Mouse (Mus musculus): Measurements from ENCODE around the gene Tm9sf2. TPM values are rescaled to one million over a fixed set of nuclear protein-coding genes. Genes with fewer than 3 reads are reported as not detected.
"Not testable (repeated sequence)": the region's sequence is repeated elsewhere in the genome, so short reads cannot be mapped to it uniquely, and the experiment has no call there.

The Tm9sf2 gene
- total and polyA plus RNA-seq, 2 experiments: 132 to 157 TPM

DNA sequence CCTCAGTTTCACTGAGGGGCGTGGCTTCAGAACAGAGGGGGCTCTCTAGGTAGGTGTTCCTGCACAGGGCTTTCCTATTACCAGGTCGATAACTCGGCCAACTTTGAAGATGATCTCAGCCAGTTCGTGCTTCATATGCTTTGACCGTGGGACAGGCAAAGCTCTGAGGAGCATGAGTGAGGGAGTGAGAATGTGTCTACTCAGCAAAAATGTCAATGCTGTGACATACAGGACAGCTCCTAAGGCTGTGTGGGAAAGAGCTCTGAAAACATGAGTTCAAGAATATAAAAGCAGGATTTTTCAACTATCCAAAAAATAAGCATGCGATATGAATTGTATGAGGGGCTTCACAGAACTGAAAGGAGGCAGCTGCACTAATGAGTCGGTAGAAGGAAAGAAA, 23.3 kb upstream of the Tm9sf2 start:
- 82% methylated on average over 7 of the region's 7 CpGs for WGBS
- H3K27ac ChIP-seq (replicated peaks; ENCODE audit: insufficient read depth, low read depth, low read length): no peak overlapping the region
- DNase-seq (ENCODE audit: extremely low read depth, low read depth, low spot score): no peak
- TF ChIP-seq CTCF (IDR thresholded peaks at IDR 0.05; ENCODE audit: low read depth, low read length): no peak
- TF ChIP-seq POLR2A (IDR thresholded peaks at IDR 0.05; ENCODE audit: extremely low read depth, insufficient read depth, low read length): no peak
- H3K79me2 ChIP-seq (ENCODE audit: control insufficient read depth, insufficient read depth, low read length): no peaks in the 10 kb centered on the region
- H3K9ac ChIP-seq (ENCODE audit: low read depth, low read length): no peak overlapping the region
- no peaks in the 10 kb centered on the region for H3K27me3 ChIP-seq (ENCODE audit: control insufficient read depth, insufficient read depth, low read length)
- no peaks in the 10 kb centered on the region for H3K36me3 ChIP-seq (ENCODE audit: control insufficient read depth, insufficient read depth, low read length)
- H3K4me1 ChIP-seq (ENCODE audit: control insufficient read depth, insufficient read depth, low read length): no peaks in the 10 kb centered on the region; the same call in none of the 2 replicates
- no peak overlapping the region for H3K4me3 ChIP-seq (ENCODE audit: insufficient read depth, low read depth, low read length)

DNA sequence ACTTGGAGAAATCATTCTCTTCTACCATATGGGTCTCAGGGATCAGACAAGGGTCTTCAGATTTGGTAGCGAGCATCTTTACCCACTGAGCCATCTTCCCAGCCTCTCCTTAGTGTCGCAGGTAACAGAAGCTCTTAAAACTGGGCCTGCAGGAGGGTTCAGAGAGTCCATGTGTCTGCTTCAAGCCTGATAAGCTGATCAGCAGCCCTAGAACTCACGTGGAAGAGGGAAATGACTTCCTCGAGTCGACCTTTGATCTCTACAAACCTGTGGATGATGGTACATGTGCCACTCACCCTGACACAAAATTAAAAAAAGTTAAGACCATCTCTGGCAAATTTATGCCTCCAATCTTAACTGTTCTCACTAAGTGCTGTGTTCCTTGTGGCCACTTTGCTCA, 18.9 kb upstream of the Tm9sf2 start:
- no peak for DNase-seq (ENCODE audit: extremely low read depth, low read depth, low spot score)
- Histone ChIP-seq H3K4me3 (ENCODE audit: insufficient read depth, low read depth, low read length) (no peak overlapping the region), H3K27me3 (ENCODE audit: control insufficient read depth, insufficient read depth, low read length) (no peaks in the 10 kb centered on the region), H3K9ac (ENCODE audit: low read depth, low read length) (no peak overlapping the region), H3K36me3 (ENCODE audit: control insufficient read depth, insufficient read depth, low read length) (no peaks in the 10 kb centered on the region), H3K4me1 (ENCODE audit: control insufficient read depth, insufficient read depth, low read length) (no peaks in the 10 kb centered on the region; the same call in 1 of the 2 replicates), H3K27ac (replicated peaks; ENCODE audit: insufficient read depth, low read depth, low read length) (no peak overlapping the region), H3K79me2 (ENCODE audit: control insufficient read depth, insufficient read depth, low read length) (no peaks in the 10 kb centered on the region)
- 76% methylated on average over 5 of the region's 5 CpGs for WGBS
- TF ChIP-seq POLR2A (IDR thresholded peaks at IDR 0.05; ENCODE audit: extremely low read depth, insufficient read depth, low read length): no peak
- TF ChIP-seq CTCF (IDR thresholded peaks at IDR 0.05; ENCODE audit: low read depth, low read length): no peak

DNA sequence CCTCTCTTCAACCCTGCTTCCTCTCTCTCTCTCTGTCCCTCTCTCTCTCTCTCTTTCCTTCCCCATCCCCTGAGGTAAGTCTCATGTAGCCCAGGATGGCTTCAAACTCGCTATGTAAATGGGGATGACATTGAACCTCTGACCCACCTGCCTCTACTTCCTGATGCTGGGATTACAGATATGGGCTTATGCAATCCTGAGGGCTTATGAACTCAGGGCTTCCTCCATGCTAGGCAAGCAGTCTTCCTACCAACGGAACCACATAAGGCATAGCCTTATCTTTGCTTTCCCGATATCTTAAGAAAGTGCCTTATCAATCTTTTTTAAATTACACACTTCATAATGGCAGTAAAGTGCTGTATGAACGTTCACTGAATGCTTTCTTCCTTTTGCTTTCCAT, 14.5 kb upstream of the Tm9sf2 start:
- 66% methylated on average over 4 of the region's 4 CpGs for WGBS
- no peak for DNase-seq (ENCODE audit: extremely low read depth, low read depth, low spot score)
- Histone ChIP-seq H3K4me1 (ENCODE audit: control insufficient read depth, insufficient read depth, low read length) (no peaks in the 10 kb centered on the region), H3K27ac (replicated peaks; ENCODE audit: insufficient read depth, low read depth, low read length) (no peak overlapping the region), H3K27me3 (ENCODE audit: control insufficient read depth, insufficient read depth, low read length) (no peaks in the 10 kb centered on the region), H3K4me3 (ENCODE audit: insufficient read depth, low read depth, low read length) (no peak overlapping the region), H3K36me3 (ENCODE audit: control insufficient read depth, insufficient read depth, low read length) (no peaks in the 10 kb centered on the region), H3K79me2 (ENCODE audit: control insufficient read depth, insufficient read depth, low read length) (no peaks in the 10 kb centered on the region), H3K9ac (ENCODE audit: low read depth, low read length) (no peak overlapping the region)
- TF ChIP-seq CTCF (IDR thresholded peaks at IDR 0.05; ENCODE audit: low read depth, low read length) (no peak), POLR2A (IDR thresholded peaks at IDR 0.05; ENCODE audit: extremely low read depth, insufficient read depth, low read length) (no peak)

DNA sequence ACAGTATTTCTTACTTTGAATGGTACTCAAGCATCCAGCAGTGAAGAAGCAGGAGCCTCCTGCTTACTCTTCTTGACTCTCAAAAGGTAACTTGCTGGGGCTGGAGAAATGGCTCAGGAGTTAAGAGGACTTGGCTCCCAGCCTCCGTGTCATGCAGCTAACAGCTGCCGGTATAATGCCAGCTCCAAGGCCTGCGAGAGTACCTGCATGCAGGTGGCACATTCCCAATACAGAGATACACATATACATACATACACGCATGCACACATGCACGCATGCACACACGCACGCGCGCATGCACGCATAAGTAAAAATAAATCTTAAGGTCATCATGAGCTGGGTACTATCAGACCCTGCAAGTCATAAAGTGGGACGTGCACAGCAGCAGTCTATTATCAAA, 10.5 kb upstream of the Tm9sf2 start:
- no peak for DNase-seq (ENCODE audit: extremely low read depth, low read depth, low spot score)
- no peak overlapping the region for H3K27ac ChIP-seq (replicated peaks; ENCODE audit: insufficient read depth, low read depth, low read length)
- H3K79me2 ChIP-seq (ENCODE audit: control insufficient read depth, insufficient read depth, low read length): no peaks in the 10 kb centered on the region
- no peak for TF ChIP-seq POLR2A (IDR thresholded peaks at IDR 0.05; ENCODE audit: extremely low read depth, insufficient read depth, low read length)
- no peak for TF ChIP-seq CTCF (IDR thresholded peaks at IDR 0.05; ENCODE audit: low read depth, low read length)
- H3K4me1 ChIP-seq (ENCODE audit: control insufficient read depth, insufficient read depth, low read length): no peaks in the 10 kb centered on the region
- 97% methylated on average over 11 of the region's 11 CpGs for WGBS
- no peak overlapping the region for H3K4me3 ChIP-seq (ENCODE audit: insufficient read depth, low read depth, low read length)
- H3K9ac ChIP-seq (ENCODE audit: low read depth, low read length): no peak overlapping the region
- H3K36me3 ChIP-seq (ENCODE audit: control insufficient read depth, insufficient read depth, low read length): no peaks in the 10 kb centered on the region
- H3K27me3 ChIP-seq (ENCODE audit: control insufficient read depth, insufficient read depth, low read length): no peaks in the 10 kb centered on the region

DNA sequence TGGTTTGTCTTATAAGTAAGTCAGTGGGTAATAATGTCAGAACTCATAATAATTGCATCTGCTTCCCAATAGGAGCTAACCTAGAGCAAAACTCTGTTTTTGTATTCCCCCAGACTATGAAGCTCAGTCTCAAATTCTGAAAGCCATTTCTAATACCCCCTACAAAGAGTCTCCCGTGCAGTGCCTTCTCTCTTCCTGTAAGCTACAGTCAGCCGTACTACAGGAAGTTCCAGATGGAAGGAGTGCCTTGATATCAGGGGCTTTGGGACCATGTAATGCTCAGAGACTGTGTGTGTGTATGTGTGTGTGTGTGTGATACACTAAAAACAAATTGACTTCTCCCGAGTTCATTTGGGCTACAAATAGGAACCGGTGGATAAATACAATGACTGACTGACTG, 7.3 kb upstream of the Tm9sf2 start:
- no peaks in the 10 kb centered on the region for H3K36me3 ChIP-seq (ENCODE audit: control insufficient read depth, insufficient read depth, low read length)
- H3K79me2 ChIP-seq (ENCODE audit: control insufficient read depth, insufficient read depth, low read length): no peaks in the 10 kb centered on the region
- 81% methylated on average over 4 of the region's 4 CpGs for WGBS
- H3K27me3 ChIP-seq (ENCODE audit: control insufficient read depth, insufficient read depth, low read length): no peaks in the 10 kb centered on the region
- no peak overlapping the region for H3K4me3 ChIP-seq (ENCODE audit: insufficient read depth, low read depth, low read length)
- H3K27ac ChIP-seq (replicated peaks; ENCODE audit: insufficient read depth, low read depth, low read length): no peak overlapping the region
- H3K9ac ChIP-seq (ENCODE audit: low read depth, low read length): no peak overlapping the region
- no peak for DNase-seq (ENCODE audit: extremely low read depth, low read depth, low spot score)
- H3K4me1 ChIP-seq (ENCODE audit: control insufficient read depth, insufficient read depth, low read length): no peaks in the 10 kb centered on the region
- TF ChIP-seq POLR2A (IDR thresholded peaks at IDR 0.05; ENCODE audit: extremely low read depth, insufficient read depth, low read length) (no peak), CTCF (IDR thresholded peaks at IDR 0.05; ENCODE audit: low read depth, low read length) (no peak)

DNA sequence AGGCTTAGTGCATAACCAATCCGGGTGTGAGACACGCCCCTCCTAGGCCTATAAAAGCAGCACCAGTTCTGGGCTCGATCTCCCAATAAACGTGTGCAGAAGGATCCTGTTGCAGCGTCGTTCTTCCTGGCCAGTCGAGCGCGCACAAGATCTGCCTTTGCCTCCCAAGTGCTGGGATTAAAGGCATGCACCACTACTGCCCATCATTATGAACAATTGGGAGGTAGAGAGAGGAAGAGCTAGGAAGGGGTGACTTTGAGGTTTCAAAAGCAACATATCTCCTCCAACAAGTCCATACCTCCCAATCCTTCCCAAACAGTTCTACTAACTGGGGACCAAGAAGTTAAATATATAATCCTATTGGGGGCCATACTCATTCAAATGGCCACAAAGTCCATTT, 4.9 kb upstream of the Tm9sf2 start:
- H3K27ac ChIP-seq (replicated peaks; ENCODE audit: insufficient read depth, low read depth, low read length); H3K4me1 ChIP-seq (ENCODE audit: control insufficient read depth, insufficient read depth, low read length); H3K9ac ChIP-seq (ENCODE audit: low read depth, low read length); DNase-seq (ENCODE audit: extremely low read depth, low read depth, low spot score); H3K36me3 ChIP-seq (ENCODE audit: control insufficient read depth, insufficient read depth, low read length); H3K79me2 ChIP-seq (ENCODE audit: control insufficient read depth, insufficient read depth, low read length); H3K27me3 ChIP-seq (ENCODE audit: control insufficient read depth, insufficient read depth, low read length); H3K4me3 ChIP-seq (ENCODE audit: insufficient read depth, low read depth, low read length): not testable (repeated sequence)
- 94% methylated on average over 9 of the region's 9 CpGs for WGBS
